Mouse (Mus musculus): Measurements from ENCODE around the gene Map9. TPM values are rescaled to one million over a fixed set of nuclear protein-coding genes. Genes with fewer than 3 reads are reported as not detected.

Map9 gene
- total and polyA plus RNA-seq, 3 experiments, result 0.22 TPM; not detected in 2

DNA sequence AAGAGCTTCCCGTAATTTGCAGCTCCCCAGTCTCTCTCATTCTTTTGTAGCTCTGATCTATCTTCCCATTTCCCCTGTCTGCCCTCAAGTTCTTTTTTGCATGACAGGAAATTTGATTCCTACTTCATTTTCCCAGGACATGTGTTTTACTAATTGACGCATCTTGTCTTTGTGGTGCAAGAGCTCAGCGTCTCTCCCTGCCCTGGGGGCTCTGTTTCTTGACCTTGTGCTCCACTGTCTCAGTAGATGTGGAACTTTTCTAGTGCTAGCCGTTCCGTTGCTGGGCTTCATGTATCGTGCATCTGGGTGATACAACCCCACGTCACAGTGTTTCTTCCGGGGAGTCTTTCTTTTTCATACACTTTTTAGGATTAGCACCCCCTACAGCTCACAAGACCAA lies 27.2 kb downstream of the Map9 start:
- H3K27me3 ChIP-seq (ENCODE audit: insufficient read depth, low read length), result no peaks in the 10 kb centered on the region
- H3K36me3 ChIP-seq (replicated peaks), result no peaks in the 10 kb centered on the region
- no peak overlapping the region for H3K4me3 ChIP-seq (ENCODE audit: low read depth, low read length)
- DNase-seq (ENCODE audit: low spot score) (no peak), ATAC-seq (ENCODE audit: extremely low read depth, insufficient number of reproducible peaks, low FRiP score, poor library complexity, severe bottlenecking) (no peak)
- H3K4me1 ChIP-seq (ENCODE audit: insufficient read depth, low read depth, low read length), result no peaks in the 10 kb centered on the region
- TF ChIP-seq GATA1 (IDR thresholded peaks at IDR 0.05; ENCODE audit: borderline replicate concordance, low read length) (no peak), TAL1 (conservative IDR thresholded peaks at IDR 0.05; ENCODE audit: low read depth, low read length) (no peak), GATA2 (IDR thresholded peaks at IDR 0.05; ENCODE audit: borderline replicate concordance, low read depth, low read length) (no peak), CTCF (IDR thresholded peaks at IDR 0.05; ENCODE audit: low read depth, low read length) (no peak), POLR2AphosphoS5 (IDR thresholded peaks at IDR 0.05; ENCODE audit: insufficient replicate concordance, low read depth, low read length) (no peak)
- H3K9me3 ChIP-seq (replicated peaks), result peaks cover 9% of the 10 kb centered on the region

- TF ChIP-seq GATA2 (IDR thresholded peaks at IDR 0.05; ENCODE audit: borderline replicate concordance, low read depth, low read length) (no peak), TAL1 (conservative IDR thresholded peaks at IDR 0.05; ENCODE audit: low read depth, low read length) (no peak), POLR2AphosphoS5 (IDR thresholded peaks at IDR 0.05; ENCODE audit: insufficient replicate concordance, low read depth, low read length) (no peak), CTCF (IDR thresholded peaks at IDR 0.05; ENCODE audit: low read depth, low read length) (no peak), GATA1 (IDR thresholded peaks at IDR 0.05; ENCODE audit: borderline replicate concordance, low read length) (no peak)
- Histone ChIP-seq H3K27me3 (ENCODE audit: insufficient read depth, low read length) (no peaks in the 10 kb centered on the region), H3K9me3 (replicated peaks) (no peaks in the 10 kb centered on the region), H3K36me3 (replicated peaks) (no peaks in the 10 kb centered on the region), H3K4me3 (ENCODE audit: low read depth, low read length) (no peak overlapping the region), H3K4me1 (ENCODE audit: insufficient read depth, low read depth, low read length) (no peaks in the 10 kb centered on the region)
- DNase-seq (ENCODE audit: low spot score) (no peak), ATAC-seq (ENCODE audit: extremely low read depth, insufficient number of reproducible peaks, low FRiP score, poor library complexity, severe bottlenecking) (no peak)
Observed at GRCm38 (mm10) chr3:82405830-82406229, 48.0 kb downstream of the Map9 start.

DNA sequence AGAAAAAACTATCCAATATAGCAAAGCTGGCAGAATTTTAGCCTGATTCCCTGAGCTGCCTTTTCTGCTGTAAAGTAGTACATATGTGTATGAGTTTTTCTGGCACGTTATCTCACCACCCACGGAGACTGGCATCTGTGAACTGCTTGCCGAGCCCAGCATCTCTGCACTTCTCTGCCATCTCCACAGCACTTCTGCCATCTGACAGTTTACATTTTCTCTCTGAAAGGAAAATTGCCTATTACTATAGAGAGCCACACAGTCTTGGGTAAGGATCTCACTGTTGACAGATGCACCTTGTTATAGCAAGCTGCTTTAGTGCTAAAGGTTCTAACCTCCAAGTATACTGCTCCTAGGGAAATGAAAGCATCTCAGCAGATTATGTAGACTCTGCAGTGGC lies 48.5 kb downstream of the Map9 start:
- ATAC-seq (ENCODE audit: extremely low read depth, insufficient number of reproducible peaks, low FRiP score, poor library complexity, severe bottlenecking), result no peak
- no peaks in the 10 kb centered on the region for H3K9me3 ChIP-seq (replicated peaks)
- H3K4me1 ChIP-seq (ENCODE audit: insufficient read depth, low read depth, low read length), result no peaks in the 10 kb centered on the region
- H3K36me3 ChIP-seq (replicated peaks), result no peaks in the 10 kb centered on the region
- H3K27me3 ChIP-seq (ENCODE audit: insufficient read depth, low read length), result no peaks in the 10 kb centered on the region
- H3K4me3 ChIP-seq (ENCODE audit: low read depth, low read length), result no peak overlapping the region
- TF ChIP-seq TAL1 (conservative IDR thresholded peaks at IDR 0.05; ENCODE audit: low read depth, low read length) (no peak), CTCF (IDR thresholded peaks at IDR 0.05; ENCODE audit: low read depth, low read length) (no peak), POLR2AphosphoS5 (IDR thresholded peaks at IDR 0.05; ENCODE audit: insufficient replicate concordance, low read depth, low read length) (no peak), GATA2 (IDR thresholded peaks at IDR 0.05; ENCODE audit: borderline replicate concordance, low read depth, low read length) (no peak), GATA1 (IDR thresholded peaks at IDR 0.05; ENCODE audit: borderline replicate concordance, low read length) (no peak)
- no peak for DNase-seq (ENCODE audit: low spot score)

GRCm38 (mm10) chr3:82407432-82407831 lies 49.6 kb downstream of the Map9 start:
- Histone ChIP-seq H3K36me3 (replicated peaks) (no peaks in the 10 kb centered on the region), H3K4me3 (ENCODE audit: low read depth, low read length) (no peak overlapping the region), H3K4me1 (ENCODE audit: insufficient read depth, low read depth, low read length) (no peaks in the 10 kb centered on the region), H3K9me3 (replicated peaks) (no peaks in the 10 kb centered on the region), H3K27me3 (ENCODE audit: insufficient read depth, low read length) (no peaks in the 10 kb centered on the region)
- DNase-seq (ENCODE audit: low spot score) (no peak), ATAC-seq (ENCODE audit: extremely low read depth, insufficient number of reproducible peaks, low FRiP score, poor library complexity, severe bottlenecking) (no peak)
- no peak for TF ChIP-seq POLR2AphosphoS5 (IDR thresholded peaks at IDR 0.05; ENCODE audit: insufficient replicate concordance, low read depth, low read length)
- TF ChIP-seq CTCF (IDR thresholded peaks at IDR 0.05; ENCODE audit: low read depth, low read length), result no peak
- TF ChIP-seq TAL1 (conservative IDR thresholded peaks at IDR 0.05; ENCODE audit: low read depth, low read length), result no peak
- TF ChIP-seq GATA2 (IDR thresholded peaks at IDR 0.05; ENCODE audit: borderline replicate concordance, low read depth, low read length), result no peak
- TF ChIP-seq GATA1 (IDR thresholded peaks at IDR 0.05; ENCODE audit: borderline replicate concordance, low read length), result no peak

DNA sequence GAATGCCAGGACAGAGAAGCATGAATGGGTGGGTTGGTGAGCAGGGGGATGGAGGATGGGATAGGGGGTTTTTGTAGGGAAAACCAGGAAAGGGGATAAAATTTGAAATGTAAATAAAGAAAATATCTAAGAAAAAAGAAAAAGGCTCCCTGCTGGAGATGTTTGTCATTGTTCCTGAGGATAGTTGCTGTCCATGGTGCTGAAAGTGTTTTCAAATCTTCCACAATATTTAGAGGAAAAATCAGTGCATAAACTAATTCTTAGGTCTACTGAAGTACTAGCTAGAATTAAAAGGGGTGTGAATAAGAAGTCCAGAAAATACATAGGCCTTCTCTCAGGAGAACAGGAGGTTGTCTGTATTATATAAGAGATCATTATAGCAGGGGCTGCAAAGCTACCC lies 54.6 kb downstream of the Map9 start:
- Histone ChIP-seq H3K4me3 (ENCODE audit: low read depth, low read length) (no peak overlapping the region), H3K27me3 (ENCODE audit: insufficient read depth, low read length) (no peaks in the 10 kb centered on the region), H3K4me1 (ENCODE audit: insufficient read depth, low read depth, low read length) (no peaks in the 10 kb centered on the region), H3K9me3 (replicated peaks) (no peaks in the 10 kb centered on the region), H3K36me3 (replicated peaks) (no peaks in the 10 kb centered on the region)
- no peak for TF ChIP-seq POLR2AphosphoS5 (IDR thresholded peaks at IDR 0.05; ENCODE audit: insufficient replicate concordance, low read depth, low read length)
- TF ChIP-seq TAL1 (conservative IDR thresholded peaks at IDR 0.05; ENCODE audit: low read depth, low read length), result no peak
- no peak for TF ChIP-seq CTCF (IDR thresholded peaks at IDR 0.05; ENCODE audit: low read depth, low read length)
- no peak for TF ChIP-seq GATA2 (IDR thresholded peaks at IDR 0.05; ENCODE audit: borderline replicate concordance, low read depth, low read length)
- TF ChIP-seq GATA1 (IDR thresholded peaks at IDR 0.05; ENCODE audit: borderline replicate concordance, low read length), result no peak
- no peak for DNase-seq (ENCODE audit: low spot score)
- ATAC-seq (ENCODE audit: extremely low read depth, insufficient number of reproducible peaks, low FRiP score, poor library complexity, severe bottlenecking), result no peak

- H3K27me3 ChIP-seq (ENCODE audit: insufficient read depth, low read length), result no peaks in the 10 kb centered on the region
- ATAC-seq (ENCODE audit: extremely low read depth, insufficient number of reproducible peaks, low FRiP score, poor library complexity, severe bottlenecking), result no peak
- no peaks in the 10 kb centered on the region for H3K4me1 ChIP-seq (ENCODE audit: insufficient read depth, low read depth, low read length)
- H3K36me3 ChIP-seq (replicated peaks), result no peaks in the 10 kb centered on the region
- 0 out of 2 replicates have a peak, but pooled peaks cover 2% of the 10 kb centered on the region for H3K9me3 ChIP-seq (replicated peaks)
- H3K4me3 ChIP-seq (ENCODE audit: low read depth, low read length), result no peak overlapping the region
- DNase-seq (ENCODE audit: low spot score), result no peak
- TF ChIP-seq GATA1 (IDR thresholded peaks at IDR 0.05; ENCODE audit: borderline replicate concordance, low read length) (no peak), POLR2AphosphoS5 (IDR thresholded peaks at IDR 0.05; ENCODE audit: insufficient replicate concordance, low read depth, low read length) (no peak), GATA2 (IDR thresholded peaks at IDR 0.05; ENCODE audit: borderline replicate concordance, low read depth, low read length) (no peak), TAL1 (conservative IDR thresholded peaks at IDR 0.05; ENCODE audit: low read depth, low read length) (no peak), CTCF (IDR thresholded peaks at IDR 0.05; ENCODE audit: low read depth, low read length) (no peak)
Observed at GRCm38 (mm10) chr3:82417958-82418357, 60.1 kb downstream of the Map9 start.
